Mouse (Mus musculus): Measurements from ENCODE around the gene Atp5g2. TPM values are rescaled to one million over a fixed set of nuclear protein-coding genes. Genes with fewer than 3 reads are reported as not detected.

Gene Atp5g2
- 10 to 100 TPM; 38.9 to 50.4 TPM for total RNA-seq (2021)

GRCm38 (mm10) chr15:102672215-102673071, at the start of gene Atp5g2:
TSS of gene Atp5g2 (minus strand) at chr15:102672352.
- peak; percentile 20 for DNase-seq (ENCODE audit: low spot score)
- intact Hi-C loops (cut with DNase I) = no loop called here

GRCm38 (mm10) chr15:102721016-102721898, 49.1 kb upstream of the Atp5g2 start:
- intact Hi-C loops (cut with DNase I) = no loop called here
- DNase-seq (ENCODE audit: low spot score) = no peak

GRCm38 (mm10) chr15:102716132-102716531, 44.0 kb upstream of the Atp5g2 start:
- no peak for DNase-seq (ENCODE audit: low spot score)
- intact Hi-C loops (cut with DNase I) = no loop called here

- intact Hi-C loops (cut with DNase I) = no loop called here
These were observed 35.7 kb upstream of the Atp5g2 start for GRCm38 (mm10) chr15:102707736-102708269.

GRCm38 (mm10) chr15:102705923-102706503, 33.9 kb upstream of the Atp5g2 start:
- intact Hi-C loops (cut with DNase I) = no loop called here
- no peak for DNase-seq (ENCODE audit: low spot score)

More at GRCm38 (mm10) chr15:102707736-102708269, 35.7 kb upstream of the Atp5g2 start:
- no peak for DNase-seq (ENCODE audit: low spot score)

- intact Hi-C loops (cut with DNase I) = no loop called here
- no peak for DNase-seq (ENCODE audit: low spot score)
These were observed 33.2 kb upstream of the Atp5g2 start for GRCm38 (mm10) chr15:102705226-102705894.

GRCm38 (mm10) chr15:102704806-102705205, 32.7 kb upstream of the Atp5g2 start:
- no peak for DNase-seq (ENCODE audit: low spot score)
- intact Hi-C loops (cut with DNase I) = no loop called here

GRCm38 (mm10) chr15:102702972-102703371, 30.8 kb upstream of the Atp5g2 start:
- no peak for DNase-seq (ENCODE audit: low spot score)
- intact Hi-C loops (cut with DNase I) = no loop called here

- DNase-seq (ENCODE audit: low spot score) = no peak
- intact Hi-C loops (cut with DNase I) = loop anchor here (1.0 to 10.0 kb wide), 2 partner anchors 44 to 257 kb away; partner anchors contain the start of gene Hoxc11
These were observed 26.0 kb upstream of the Atp5g2 start for GRCm38 (mm10) chr15:102698193-102698592.

GRCm38 (mm10) chr15:102696899-102697298, 24.7 kb upstream of the Atp5g2 start:
- DNase-seq (ENCODE audit: low spot score) = no peak
- intact Hi-C loops (cut with DNase I) = loop anchor here (10.0 kb wide), 1 partner anchor 258 kb away; the partner anchor contains the start of gene Hoxc11

GRCm38 (mm10) chr15:102693600-102693999, 21.4 kb upstream of the Atp5g2 start:
- peak; percentile 17 for DNase-seq (ENCODE audit: low spot score)
- intact Hi-C loops (cut with DNase I) = loop anchor here (10.0 kb wide), 1 partner anchor 261 kb away; the partner anchor contains the start of gene Hoxc11

- intact Hi-C loops (cut with DNase I) = loop anchor here (10.0 kb wide), 1 partner anchor 262 kb away; the partner anchor contains the start of gene Hoxc11
- peak; percentile 17 for DNase-seq (ENCODE audit: low spot score)
These were observed 20.8 kb upstream of the Atp5g2 start for GRCm38 (mm10) chr15:102692991-102693411.

GRCm38 (mm10) chr15:102692321-102692804, 20.2 kb upstream of the Atp5g2 start:
- no peak for DNase-seq (ENCODE audit: low spot score)
- intact Hi-C loops (cut with DNase I) = loop anchor here (10.0 kb wide), 1 partner anchor 262 kb away; the partner anchor contains the start of gene Hoxc11

GRCm38 (mm10) chr15:102685791-102686190, 13.6 kb upstream of the Atp5g2 start:
- intact Hi-C loops (cut with DNase I) = no loop called here
- DNase-seq (ENCODE audit: low spot score) = no peak

- intact Hi-C loops (cut with DNase I) = no loop called here
- DNase-seq (ENCODE audit: low spot score) = no peak
These were observed 11.5 kb upstream of the Atp5g2 start for GRCm38 (mm10) chr15:102683670-102684069.

GRCm38 (mm10) chr15:102676345-102676744, 4.2 kb upstream of the Atp5g2 start:
- intact Hi-C loops (cut with DNase I) = no loop called here
- DNase-seq (ENCODE audit: low spot score) = no peak

- intact Hi-C loops (cut with DNase I) = no loop called here
- DNase-seq (ENCODE audit: low spot score) = peak; percentile 61
These were observed 1.4 kb upstream of the Atp5g2 start for GRCm38 (mm10) chr15:102673548-102673947.

GRCm38 (mm10) chr15:102671721-102672214, 384 bp downstream of the Atp5g2 start:
- intact Hi-C loops (cut with DNase I) = loop anchor here (2.0 kb wide), 1 partner anchor 47 kb away; the partner anchor contains the start of genes Atf7 and Gm28047
- peak; percentile 83 for DNase-seq (ENCODE audit: low spot score)
